Mouse (Mus musculus): Measurements from ENCODE around the gene Cib4.
A peak's percentile ranks its signal among the peaks of the same experiment; 100 is the strongest.

Cib4 gene

DNA sequence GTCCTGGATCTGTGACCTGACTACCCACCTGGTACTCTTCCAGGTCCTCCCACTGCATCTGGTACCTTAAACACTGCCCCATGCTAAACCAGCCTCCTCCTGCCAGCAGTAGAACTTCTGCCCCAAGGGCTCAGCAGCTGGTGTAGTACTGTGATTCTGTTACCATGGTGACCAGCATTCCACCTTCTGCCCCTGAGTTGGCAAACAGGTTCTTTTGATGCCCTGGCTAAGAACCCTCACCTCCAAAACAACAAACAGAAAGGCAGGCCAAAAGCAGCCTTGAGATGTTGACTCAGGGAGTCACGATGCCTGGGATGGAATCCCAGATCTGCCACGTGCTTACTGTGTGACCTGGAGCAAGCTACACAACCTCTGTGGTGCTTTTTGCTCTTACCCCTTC lies at the start of gene Cib4:
TSS of gene Cib4 (minus strand) at position 139 of the 400 bp plus-strand sequence.
- DNase-seq: no peak

DNA sequence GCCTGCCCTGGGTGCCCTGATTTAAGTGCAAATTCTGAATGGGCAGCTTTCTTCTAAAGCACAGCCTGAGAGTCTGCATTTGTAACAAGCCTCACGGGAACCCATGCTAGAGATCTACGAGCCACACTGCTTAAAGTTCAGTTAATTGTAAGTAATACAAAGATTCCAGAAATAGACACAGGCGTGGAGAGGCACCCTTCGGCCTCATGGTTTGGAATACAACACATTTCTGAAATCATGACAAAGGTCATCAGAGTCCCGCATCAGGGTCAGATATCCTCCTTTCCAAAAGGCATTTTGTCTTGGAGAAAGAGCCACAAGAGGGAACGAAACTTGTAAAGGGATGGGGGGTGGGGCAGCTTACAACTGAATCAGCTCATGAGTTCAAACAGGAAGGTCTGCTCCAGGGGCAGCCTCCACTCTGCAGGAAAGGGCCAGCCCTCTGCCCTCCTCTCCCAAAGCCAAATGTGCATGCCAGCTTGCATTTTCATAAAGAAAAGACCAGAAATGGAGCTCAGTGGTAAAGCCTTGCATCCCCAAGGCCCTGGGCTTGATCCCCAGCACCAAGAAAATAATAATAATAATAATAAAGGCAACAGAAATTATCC lies 49.4 kb upstream of the Cib4 start:
- peak; percentile 39 for DNase-seq

DNA sequence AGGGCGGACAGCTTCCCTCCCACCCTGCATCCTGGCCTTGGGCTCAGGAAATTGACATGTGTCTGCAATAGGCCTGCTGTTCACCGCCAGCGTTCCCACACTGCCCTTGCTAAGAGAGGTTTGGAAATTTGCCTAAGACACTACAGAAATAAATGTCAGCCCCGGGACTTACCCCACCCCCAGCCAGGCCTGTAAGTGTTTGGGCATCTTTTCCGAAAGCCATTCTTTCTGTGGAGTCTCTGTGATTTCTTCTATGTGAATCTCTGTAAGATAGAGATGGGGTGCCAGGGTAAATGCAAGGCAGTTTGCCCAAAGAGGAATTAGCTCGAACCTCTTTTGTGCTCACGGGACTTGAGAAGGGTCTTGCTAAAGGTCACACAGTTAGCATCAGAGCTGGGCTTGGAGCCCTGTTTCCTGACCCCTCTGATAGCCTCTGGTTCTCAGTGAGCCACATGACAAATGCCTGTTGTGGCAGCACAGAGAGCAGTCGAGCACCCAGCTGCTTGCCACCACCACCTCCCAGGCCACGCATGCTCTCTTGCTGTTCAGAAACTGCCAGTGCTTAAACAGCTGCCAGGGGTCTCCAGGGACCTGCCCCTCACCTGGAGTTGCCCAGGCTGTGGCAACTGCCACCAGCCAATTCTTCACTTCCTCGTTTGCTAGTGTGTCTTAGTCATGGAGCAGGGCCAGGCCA lies 48.3 kb upstream of the Cib4 start:
- DNase-seq: peak; percentile 63

DNA sequence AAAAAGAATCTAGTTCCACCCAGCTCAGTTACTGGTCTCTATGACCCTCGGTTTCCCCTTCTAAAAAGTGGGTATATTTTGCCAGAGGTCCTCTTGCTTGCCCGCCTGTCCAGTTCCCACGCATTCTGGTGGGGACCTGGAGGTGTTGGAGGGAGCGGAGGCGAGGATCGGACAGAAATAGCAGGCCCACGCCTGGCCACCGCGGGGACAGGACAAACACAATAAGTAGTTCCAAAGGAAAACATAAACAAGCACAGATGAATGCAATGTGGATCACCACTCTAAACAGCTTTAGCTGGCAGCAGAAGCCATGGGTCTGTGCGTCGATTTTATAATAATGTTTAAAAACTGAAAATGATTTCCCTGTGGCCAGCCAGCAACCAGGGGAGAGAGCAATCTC lies 47.7 kb upstream of the Cib4 start:
- DNase-seq: no peak

DNA sequence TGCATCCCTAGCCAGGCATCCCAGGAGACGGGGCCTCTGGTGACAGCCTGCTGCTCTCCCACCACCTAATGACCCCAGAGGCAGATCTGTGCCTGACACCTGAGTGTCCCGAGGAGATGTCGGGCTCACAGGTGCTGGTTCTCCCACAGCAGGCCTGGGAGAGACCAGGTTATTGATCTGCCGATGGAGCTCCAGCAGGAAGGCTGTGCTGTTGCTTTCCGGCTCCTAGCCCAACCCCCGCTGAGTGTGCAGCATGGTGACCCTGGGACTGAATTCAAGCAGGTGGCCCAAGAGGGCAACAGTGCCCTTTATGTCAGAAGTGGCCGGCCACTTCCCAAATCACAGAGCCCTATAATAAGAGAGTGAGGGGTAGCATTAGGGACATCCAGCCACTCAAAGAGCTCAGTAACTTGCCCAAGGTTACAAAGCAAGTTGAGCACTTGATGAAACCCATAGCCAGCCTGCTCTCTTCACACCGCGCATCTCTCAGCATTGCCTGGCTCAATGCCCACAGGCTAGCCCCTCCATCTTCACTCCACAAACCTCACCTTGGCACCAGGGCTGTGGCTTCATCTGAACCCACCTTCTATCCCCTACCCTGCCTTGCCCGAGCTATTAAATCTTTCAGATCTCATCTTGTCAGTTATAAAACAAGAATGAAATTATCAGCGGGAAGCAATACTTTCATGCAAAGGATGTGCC lies 46.8 kb upstream of the Cib4 start:
- DNase-seq: no peak

DNA sequence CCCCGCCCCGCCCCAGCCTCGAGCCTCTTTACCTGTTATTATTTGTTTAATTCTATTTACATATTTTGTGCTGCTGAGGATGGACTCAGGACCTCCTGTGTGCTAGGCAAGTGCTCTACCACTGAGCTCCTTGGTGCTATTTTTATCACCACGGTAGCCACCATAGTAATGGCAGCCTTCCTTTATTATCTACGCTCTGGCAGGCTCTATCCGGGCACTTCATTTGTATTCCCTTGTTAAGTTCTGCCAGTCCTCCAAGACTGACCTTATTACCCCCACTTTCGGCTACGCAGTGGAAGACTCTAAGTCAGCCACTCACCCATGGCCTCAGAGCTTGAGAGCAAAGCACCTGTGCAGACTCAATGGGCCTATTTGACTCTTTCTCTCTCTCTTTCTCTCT lies 46.1 kb upstream of the Cib4 start:
- DNase-seq: no peak

DNA sequence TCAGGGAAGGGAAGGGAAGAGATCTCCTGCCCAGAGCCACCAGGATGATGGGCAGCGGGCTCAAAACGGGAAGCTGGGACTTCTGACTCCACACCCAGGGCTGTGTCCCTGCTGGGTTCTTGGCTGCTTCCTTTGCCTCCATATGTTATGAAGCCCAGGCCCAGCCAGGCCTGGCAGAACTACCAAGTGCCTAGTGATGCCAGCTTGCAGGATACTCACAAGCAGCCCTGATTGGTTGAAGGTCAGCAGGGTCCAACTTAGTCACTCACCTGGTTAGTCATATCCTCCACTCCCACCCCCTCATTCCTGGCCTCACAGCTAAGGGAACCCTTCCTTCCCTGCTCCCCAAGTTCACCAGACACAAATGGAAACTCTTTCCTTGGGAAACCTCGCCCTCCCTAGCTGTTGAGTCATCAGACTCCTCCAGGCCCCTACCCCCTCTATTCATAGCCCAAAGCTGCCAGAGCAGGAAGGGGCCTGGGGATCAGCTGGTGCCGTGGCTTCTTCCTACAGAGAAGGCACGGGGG lies 45.6 kb upstream of the Cib4 start:
- DNase-seq: no peak

DNA sequence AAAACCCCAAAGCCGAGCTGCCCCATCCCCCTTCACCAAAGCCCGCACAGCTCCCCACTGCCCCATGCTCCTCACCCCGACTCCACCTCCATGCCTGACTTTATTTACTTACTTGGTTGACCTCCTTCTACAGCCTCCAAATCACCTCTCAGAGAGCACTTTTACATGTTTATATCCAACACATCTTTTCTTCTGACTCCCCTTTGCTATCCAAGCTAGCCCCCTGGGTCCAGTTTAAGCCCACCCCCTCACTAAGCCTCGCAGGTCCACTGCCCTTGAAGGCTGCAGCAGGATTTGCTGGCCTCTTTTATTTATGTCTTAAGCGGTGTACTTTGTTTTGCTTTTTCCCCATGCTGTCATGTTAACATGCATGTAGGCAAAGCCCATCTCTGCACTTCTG lies 44.6 kb upstream of the Cib4 start:
- DNase-seq: no peak

DNA sequence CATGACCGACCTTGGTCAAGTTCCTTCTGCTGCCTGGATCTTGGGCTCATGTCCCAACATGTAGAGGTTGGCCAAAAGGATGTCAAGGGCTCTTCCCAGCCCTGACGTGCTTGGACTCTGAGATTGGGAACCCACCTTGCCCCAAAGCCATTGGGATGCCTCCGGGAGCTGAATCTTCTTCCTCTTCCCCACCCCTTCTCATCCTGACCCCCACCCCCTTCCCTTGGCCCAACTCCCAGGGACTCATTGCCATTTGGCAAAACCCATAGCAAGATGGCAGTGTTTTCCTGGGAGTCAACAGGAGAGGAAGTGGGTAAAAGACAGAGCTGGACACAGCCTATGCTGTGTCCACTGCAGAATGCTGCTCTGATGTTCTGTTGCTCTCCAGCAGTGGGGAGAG lies 43.9 kb upstream of the Cib4 start:
- no peak for DNase-seq

DNA sequence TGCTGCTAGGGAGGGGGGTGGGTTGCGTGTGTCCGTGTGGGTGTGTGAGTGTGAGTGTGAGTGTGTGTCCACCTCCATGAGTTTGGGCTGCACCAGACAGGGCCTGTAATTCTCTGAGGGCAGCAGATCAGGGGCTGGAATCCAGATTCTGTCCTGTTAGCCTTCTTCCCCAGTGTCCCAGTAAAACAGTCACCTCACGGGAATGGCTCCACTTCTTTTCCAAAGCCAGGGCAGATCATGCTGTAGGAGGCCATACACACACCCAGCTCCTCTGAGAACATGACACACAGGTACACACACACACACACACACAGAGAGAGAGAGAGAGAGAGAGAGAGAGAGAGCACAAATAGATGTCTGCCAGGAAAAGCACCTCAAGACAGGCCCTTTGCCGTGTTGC lies 43.4 kb upstream of the Cib4 start:
- DNase-seq: no peak

DNA sequence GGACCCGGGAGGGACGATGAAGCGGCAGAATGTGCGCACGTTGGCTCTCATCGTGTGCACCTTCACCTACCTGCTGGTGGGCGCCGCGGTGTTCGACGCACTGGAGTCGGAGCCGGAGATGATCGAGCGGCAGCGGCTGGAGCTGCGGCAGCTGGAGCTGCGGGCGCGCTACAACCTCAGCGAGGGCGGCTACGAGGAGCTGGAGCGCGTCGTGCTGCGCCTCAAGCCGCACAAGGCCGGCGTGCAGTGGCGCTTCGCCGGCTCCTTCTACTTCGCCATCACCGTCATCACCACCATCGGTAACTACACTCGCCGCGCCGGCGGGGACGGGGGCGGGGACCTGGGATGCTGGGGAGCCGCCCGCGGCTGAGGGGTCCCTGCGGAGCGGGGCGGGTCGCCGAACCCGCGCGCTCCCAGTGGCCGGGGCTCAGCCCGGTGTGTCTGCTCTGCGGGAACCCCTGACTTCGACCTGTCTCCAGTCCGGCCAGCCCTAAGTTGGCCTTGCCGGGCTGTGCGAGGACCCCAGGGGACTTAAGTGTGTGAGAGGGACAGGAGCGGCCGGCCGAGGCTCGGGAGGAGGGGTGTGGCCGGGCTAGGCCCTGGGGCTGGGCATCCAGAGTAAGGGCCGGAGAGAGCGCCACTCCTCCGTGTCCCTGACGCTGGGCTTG lies 42.8 kb upstream of the Cib4 start:
- DNase-seq: peak; percentile 47

DNA sequence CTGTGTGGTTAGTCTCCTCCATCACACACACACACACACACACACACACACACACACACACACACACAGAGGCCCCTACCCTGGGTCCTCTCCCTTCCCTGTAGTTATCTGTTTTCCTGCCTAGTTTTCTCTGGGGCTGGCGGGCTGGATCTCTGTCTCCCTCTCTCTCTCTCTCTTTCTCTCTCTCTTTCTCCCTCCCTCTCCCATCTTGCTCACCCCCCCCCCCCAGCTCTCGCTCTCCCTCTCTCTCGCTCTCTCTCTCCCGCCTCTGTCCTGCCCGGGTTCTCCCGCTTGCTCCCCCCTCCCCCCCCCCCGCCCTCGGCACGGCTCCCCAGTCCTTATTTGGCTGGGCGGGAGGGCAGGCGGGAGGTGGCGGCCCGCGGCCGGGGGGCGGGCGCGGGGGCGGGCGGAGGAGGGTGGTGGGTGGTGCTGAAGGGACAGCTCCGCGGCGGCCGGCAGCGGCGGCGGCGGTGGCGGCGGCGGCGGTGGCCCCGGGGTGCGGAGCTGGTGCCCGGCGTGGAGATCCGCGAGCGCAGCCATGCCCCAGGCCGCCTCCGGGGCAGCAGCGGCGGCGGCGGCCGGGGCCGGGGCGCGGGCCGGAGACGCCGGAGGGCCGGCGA lies 42.2 kb upstream of the Cib4 start, which contains the start of gene Kcnk3:
TSS of gene Kcnk3 (plus strand) at position 490 of the 620 bp plus-strand sequence.
- DNase-seq: peak; percentile 92

DNA sequence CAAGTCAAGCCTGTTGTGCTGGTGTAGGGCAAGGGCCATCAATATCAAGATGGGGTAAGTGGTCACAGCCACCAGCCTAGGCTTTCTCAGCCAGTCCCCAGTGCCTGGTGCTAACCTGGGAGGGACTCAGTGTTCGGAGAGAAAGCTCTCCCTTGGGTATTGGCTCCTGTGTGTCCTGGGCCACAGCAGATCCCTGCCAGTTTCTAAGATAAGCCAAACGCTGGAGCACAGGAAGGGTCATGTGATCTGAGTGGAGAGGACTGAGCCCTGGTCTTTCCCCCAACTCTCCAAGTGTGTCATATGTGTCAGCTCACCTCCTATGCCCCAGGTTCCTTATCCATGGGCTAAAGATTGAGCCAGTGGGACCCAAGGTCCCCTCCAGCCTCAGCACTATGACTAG lies 41.5 kb upstream of the Cib4 start:
- DNase-seq: no peak

DNA sequence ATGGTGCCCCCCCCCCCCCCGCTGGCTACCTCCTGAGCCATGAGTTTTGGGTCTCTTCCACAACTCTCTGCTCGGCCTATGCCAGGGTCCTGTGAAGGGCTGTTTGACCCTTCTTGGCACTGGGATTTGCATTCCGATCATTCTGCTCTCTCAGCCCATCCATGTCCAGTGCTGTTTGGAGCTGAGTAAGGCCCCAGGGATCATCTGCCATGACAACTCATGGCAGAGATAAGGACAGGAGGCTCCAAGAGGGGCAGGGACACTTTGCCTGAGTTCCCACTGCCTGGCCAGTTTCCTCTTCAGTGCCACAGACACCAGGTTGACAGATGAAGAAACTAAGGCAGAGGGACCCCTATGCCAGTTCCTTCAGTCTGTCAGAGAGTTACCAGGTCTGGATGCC lies 41.0 kb upstream of the Cib4 start:
- no peak for DNase-seq

DNA sequence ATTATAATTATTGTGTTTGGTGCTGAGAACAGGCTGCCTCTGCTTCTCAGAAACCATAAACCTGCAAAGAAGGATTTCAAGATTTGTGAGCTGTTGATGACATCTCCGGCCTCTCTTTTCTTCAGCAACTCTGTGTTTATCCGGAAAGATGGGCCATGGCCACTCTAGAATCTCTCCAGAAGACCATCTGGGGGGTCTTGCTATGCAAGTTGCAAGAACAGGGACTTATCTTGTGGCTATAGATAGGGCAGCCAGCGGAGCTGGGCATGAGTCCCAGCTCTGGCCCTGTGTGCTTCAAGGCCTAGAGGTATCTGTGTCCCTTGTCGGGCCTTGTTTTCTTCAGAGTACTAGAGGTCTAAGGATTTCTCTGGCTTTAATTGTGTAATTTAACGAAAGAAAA lies 36.4 kb upstream of the Cib4 start:
- DNase-seq: no peak

DNA sequence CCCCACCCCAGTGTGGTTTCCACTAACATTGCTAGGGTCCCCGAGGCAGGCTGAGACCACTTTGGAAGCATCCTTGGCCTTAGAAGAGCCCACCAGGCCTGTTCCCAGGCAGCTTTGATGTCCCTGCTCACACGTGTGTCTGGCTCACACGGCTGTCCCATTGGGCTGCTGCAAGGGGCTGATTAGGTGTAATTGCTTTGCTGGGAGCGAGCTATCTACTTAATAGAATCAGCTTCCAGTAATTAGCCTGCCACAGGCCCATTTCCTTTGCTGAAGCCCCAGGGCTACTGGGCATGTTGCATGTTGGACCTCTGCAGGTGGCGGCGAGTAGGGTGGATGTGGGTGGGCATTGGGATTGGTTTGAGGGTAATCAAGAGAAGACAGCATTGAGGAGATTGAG lies 35.1 kb upstream of the Cib4 start:
- DNase-seq: no peak

DNA sequence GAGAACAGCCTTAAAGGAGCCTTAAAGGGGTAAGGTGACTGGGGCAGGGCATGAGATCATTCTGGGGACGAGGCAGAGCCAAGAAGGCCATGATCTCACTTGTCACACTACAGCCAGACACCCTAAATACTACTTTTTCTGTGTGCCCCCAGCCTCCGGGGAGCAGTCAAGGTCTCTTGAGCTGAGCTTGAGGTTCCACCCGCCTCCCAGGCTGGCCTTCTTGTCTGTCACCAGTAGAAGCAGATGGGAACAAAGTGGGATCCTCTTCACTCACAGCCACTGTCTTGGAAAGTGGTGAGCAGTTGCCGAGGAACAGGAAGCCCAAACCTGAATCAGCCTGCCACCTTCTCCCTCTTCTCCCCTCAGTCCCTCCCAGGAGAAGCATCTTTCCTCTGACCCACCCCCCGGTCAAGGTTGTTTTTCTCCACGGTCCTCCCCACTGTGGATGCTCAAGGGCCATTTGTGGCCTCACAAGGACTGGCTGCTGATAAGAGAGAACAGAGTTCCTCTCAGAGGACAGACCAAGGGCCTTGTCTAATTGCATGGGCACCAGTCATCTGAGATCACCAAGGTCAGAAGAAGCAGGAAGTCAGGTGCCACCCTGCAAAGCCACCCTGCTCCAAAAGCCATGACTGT lies 32.9 kb upstream of the Cib4 start:
- DNase-seq: no peak

DNA sequence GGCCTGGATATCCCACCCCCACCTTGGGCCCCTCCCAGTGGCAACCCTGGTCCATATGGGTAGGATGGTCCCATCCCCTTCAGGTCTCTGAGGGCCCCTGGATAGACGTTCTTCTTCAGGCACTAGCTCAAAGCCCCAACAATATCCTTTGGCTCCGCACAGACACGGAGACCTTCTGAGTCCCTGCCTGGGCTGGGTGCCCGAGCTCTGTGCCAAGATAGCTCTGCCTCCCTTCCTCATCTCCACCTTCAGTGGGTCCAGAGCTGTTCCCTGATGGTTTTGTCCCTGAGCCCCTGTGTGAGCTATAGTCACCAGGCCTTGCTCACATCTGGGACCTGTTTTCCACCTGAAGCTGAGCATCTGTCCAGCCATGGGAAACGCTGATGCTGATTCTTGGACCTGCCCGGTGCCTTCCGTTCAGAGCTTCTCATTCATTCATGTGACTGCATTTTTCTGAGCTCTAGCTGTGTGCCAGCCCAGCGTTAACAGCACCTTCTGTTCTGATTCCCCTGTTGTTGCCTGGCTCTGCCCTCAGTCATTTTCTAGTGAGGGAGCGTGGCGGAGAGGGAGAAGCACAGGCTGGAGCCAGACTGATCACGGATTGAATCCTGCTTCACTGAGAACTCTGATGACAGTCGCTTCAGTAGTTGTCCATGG lies 32.1 kb upstream of the Cib4 start:
- DNase-seq: no peak

DNA sequence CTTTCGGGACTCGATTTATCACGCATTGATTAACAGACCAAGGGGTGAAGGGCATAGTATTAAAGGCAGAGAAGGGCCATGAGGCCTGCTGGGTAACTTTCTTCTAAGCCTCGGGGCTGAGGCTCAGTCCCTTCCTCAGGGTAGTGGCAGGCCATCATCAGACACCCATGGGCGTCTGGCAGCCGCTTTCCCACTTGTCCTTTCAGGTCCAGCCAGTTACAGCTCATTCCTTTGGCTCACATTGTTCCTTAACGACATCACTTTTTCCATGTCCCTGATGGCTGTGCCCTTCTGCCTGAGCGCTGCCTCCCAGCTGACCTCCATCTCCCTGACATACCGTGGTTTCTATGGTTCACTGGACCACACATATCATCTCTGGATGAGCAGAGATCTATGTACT lies 31.6 kb upstream of the Cib4 start:
- DNase-seq: no peak

DNA sequence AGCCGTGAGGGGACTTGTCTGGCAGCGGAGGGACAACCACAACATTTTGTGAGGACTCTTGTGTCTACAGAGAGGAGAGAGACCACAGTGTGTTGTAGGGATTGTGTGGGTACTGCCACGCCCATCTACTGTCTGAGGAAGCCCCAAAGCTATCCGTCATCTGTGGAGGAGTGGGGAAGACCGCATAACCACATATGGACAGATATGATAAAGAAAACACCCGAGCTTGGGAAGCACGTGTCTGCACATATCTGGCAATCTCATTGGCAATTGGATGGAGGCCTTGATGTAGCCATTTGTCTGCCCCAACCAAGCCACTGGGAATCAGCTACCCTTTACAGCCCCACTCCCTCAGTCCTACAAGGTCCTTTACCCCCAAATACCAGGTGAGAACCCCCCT lies 30.6 kb upstream of the Cib4 start:
- no peak for DNase-seq

DNA sequence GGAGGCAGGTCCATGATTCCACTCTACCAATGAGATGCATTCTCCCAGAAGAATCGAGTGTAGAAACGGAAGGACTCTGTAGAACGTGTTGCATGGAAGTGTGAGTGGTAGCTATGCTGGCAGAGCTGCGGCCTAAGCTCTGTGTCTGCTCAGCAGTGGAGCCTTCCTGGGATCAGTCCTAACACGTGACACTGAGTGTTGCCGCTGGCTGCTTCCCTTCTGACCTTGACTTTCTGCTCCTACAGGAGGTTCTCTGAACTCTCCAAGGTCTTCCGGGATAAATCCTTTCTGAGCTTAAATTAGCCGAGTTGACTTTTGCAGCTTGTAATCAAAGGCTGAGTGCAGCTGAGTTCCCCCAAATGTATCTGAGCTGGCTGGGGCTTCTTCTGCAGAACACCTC lies 28.7 kb upstream of the Cib4 start:
- no peak for DNase-seq

DNA sequence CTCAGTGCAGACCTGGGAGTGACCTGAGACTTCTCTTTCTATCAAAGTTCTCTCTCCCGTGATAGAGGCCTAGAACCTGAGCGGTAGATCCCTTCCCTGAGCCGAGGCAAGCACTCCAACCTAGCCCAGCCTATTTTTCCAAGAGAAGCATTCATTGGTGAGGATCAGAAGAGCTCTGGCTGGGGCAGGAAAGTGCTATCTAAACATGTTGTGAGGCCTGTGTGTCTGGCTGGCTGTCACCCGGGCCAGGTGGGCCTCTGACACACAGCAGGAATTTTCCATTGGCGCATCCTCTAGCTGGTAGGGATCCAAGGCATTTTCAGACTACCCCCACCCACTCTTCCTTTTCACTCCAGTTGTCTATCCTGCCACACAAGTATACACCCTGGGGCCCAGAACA lies 26.2 kb upstream of the Cib4 start:
- DNase-seq: no peak
